Mouse (Mus musculus): Measurements from ENCODE around the gene Mtfr1l.
A peak's percentile ranks its signal among the peaks of the same experiment; 100 is the strongest.

Gene Mtfr1l

GRCm38 (mm10) chr4:134534932-134535786, at the start of gene Mtfr1l:
Mtfr1l (minus strand) TSS chr4:134535387.
- peak; percentile 98 for DNase-seq (ENCODE audit: extremely low spot score, low spot score)

- peak; percentile 20 for DNase-seq (ENCODE audit: extremely low spot score, low spot score)
These were observed 48.3 kb upstream of the Mtfr1l start for GRCm38 (mm10) chr4:134583513-134583912.

- DNase-seq (ENCODE audit: extremely low spot score, low spot score), result no peak
These were observed 46.2 kb upstream of the Mtfr1l start for GRCm38 (mm10) chr4:134581365-134581764.

- DNase-seq (ENCODE audit: extremely low spot score, low spot score), result no peak
These were observed 45.4 kb upstream of the Mtfr1l start for GRCm38 (mm10) chr4:134580351-134581148.

GRCm38 (mm10) chr4:134579620-134580019, 44.4 kb upstream of the Mtfr1l start:
- no peak for DNase-seq (ENCODE audit: extremely low spot score, low spot score)

- DNase-seq (ENCODE audit: extremely low spot score, low spot score), result no peak
These were observed 44.0 kb upstream of the Mtfr1l start for GRCm38 (mm10) chr4:134579212-134579611.

- no peak for DNase-seq (ENCODE audit: extremely low spot score, low spot score)
These were observed 43.2 kb upstream of the Mtfr1l start for GRCm38 (mm10) chr4:134578407-134578806.

GRCm38 (mm10) chr4:134577281-134577680, 42.1 kb upstream of the Mtfr1l start:
- DNase-seq (ENCODE audit: extremely low spot score, low spot score), result no peak

- no peak for DNase-seq (ENCODE audit: extremely low spot score, low spot score)
These were observed 40.3 kb upstream of the Mtfr1l start for GRCm38 (mm10) chr4:134575486-134575885.

- no peak for DNase-seq (ENCODE audit: extremely low spot score, low spot score)
These were observed 37.5 kb upstream of the Mtfr1l start for GRCm38 (mm10) chr4:134572449-134573300.

GRCm38 (mm10) chr4:134570704-134571451, 35.7 kb upstream of the Mtfr1l start:
- DNase-seq (ENCODE audit: extremely low spot score, low spot score), result no peak

- DNase-seq (ENCODE audit: extremely low spot score, low spot score), result no peak
These were observed 34.6 kb upstream of the Mtfr1l start for GRCm38 (mm10) chr4:134569831-134570230.

- peak; percentile 38 for DNase-seq (ENCODE audit: extremely low spot score, low spot score)
These were observed 34.0 kb upstream of the Mtfr1l start for GRCm38 (mm10) chr4:134569205-134569604.

- no peak for DNase-seq (ENCODE audit: extremely low spot score, low spot score)
These were observed 32.4 kb upstream of the Mtfr1l start for GRCm38 (mm10) chr4:134567377-134568226.

- no peak for DNase-seq (ENCODE audit: extremely low spot score, low spot score)
These were observed 28.9 kb upstream of the Mtfr1l start for GRCm38 (mm10) chr4:134564093-134564492.

GRCm38 (mm10) chr4:134563624-134564023, 28.4 kb upstream of the Mtfr1l start:
- DNase-seq (ENCODE audit: extremely low spot score, low spot score), result no peak

GRCm38 (mm10) chr4:134562014-134562413, 26.8 kb upstream of the Mtfr1l start:
- no peak for DNase-seq (ENCODE audit: extremely low spot score, low spot score)

GRCm38 (mm10) chr4:134560699-134561098, 25.5 kb upstream of the Mtfr1l start:
- DNase-seq (ENCODE audit: extremely low spot score, low spot score), result no peak

- no peak for DNase-seq (ENCODE audit: extremely low spot score, low spot score)
These were observed 24.0 kb upstream of the Mtfr1l start for GRCm38 (mm10) chr4:134559154-134559553.

Data from neural tube, embryonic 10.5 days (tissue).